Mouse (Mus musculus) forebrain, embryonic 13.5 days (tissue): ENCODE measurements at regions not wholly inside any gene's neighbourhood (a gene's known extent, or its start where the extent isn't known, plus 50 kb on each side); places are given as distances from the start of the nearest gene placed in this dataset.

Experiments
- ATAC-seq: fragments of 200-750 bp; cut with Nextera tagmentation; 2 replicates; pipeline ENCODE4 v1.8.0; 2017
- H3K27ac ChIP-seq: fragments of 300-500 bp; sonication (generic); 2 replicates; pipeline ENCODE4 v1.5.1; 2015; ENCODE audit warnings: inconsistent platforms, mild to moderate bottlenecking, moderate library complexity
- H3K27me3 ChIP-seq: fragments of 300-500 bp; sonication (generic); 2 replicates; pipeline ENCODE4 v1.6.1; 2015; ENCODE audit warnings: mild to moderate bottlenecking, inconsistent platforms
- H3K36me3 ChIP-seq: fragments of 300-500 bp; sonication (generic); 2 replicates; pipeline ENCODE4 v1.6.1; 2015; ENCODE audit warnings: mild to moderate bottlenecking, inconsistent platforms; ENCODE audit not compliant: poor library complexity, severe bottlenecking
- H3K4me1 ChIP-seq: fragments of 300-500 bp; sonication (generic); 2 replicates; pipeline ENCODE4 v1.6.1; 2015; ENCODE audit warnings: inconsistent platforms
- H3K4me2 ChIP-seq: fragments of 300-500 bp; sonication (generic); 2 replicates; pipeline ENCODE4 v1.6.1; 2015; ENCODE audit warnings: inconsistent platforms, mild to moderate bottlenecking, moderate library complexity
- H3K4me3 ChIP-seq: fragments of 300-500 bp; sonication (generic); 2 replicates; pipeline ENCODE4 v1.5.1; 2015; ENCODE audit warnings: mild to moderate bottlenecking, inconsistent platforms
- H3K9ac ChIP-seq: fragments of 300-500 bp; sonication (generic); 2 replicates; pipeline ENCODE4 v1.6.1; 2015; ENCODE audit warnings: mild to moderate bottlenecking, inconsistent platforms
- H3K9me3 ChIP-seq: fragments of 300-500 bp; sonication (generic); replicated peaks from 2 replicates; pipeline ENCODE4 v1.6.1; 2016; ENCODE audit warnings: inconsistent platforms
- WGBS: fragments of 180-500 bp; shearing (Covaris S2); methylation state at CpG from one replicate; pipeline ENCODE4 v1.1.7; 2015; 5-methylcytosine and 5-hydroxymethylcytosine counted together

GRCm38 (mm10) chr2:45688996-45689395, 571.8 kb upstream of the Zeb2 start:
- Histone ChIP-seq H3K9me3 (no peaks in the 10 kb centered on the region), H3K4me1 (peaks cover 10% of the 10 kb centered on the region), H3K27ac (no peak overlapping the region), H3K4me2 (no peak overlapping the region), H3K36me3 (no peaks in the 10 kb centered on the region), H3K9ac (no peak overlapping the region), H3K27me3 (no peaks in the 10 kb centered on the region), H3K4me3 (no peak overlapping the region)
- 95% methylated on average over 1 of the region's 1 CpGs for WGBS
- no peak for ATAC-seq

DNA sequence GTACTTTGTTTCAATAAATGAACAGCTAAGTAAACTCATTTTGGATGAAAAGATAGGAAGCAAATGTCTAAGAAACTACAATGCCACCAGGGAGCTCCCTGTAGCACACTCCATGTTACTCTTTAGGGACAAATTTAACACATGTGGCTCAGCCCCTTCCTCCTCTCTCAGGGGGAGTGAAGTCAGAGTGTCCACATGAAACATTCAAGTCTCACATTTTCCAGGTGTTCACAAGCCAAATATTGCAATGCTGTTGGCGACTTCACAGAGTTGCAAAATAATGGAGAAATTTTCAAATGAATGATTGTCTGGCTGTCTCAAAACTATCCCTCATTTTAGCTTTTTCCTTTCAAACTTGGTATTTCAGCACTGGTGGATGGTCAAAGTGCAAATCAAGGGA, 564.1 kb upstream of the Zeb2 start:
- Histone ChIP-seq H3K9me3 (no peaks in the 10 kb centered on the region), H3K27me3 (no peaks in the 10 kb centered on the region), H3K4me1 (peaks cover 7% of the 10 kb centered on the region; the same call in 1 of the 2 replicates), H3K36me3 (no peaks in the 10 kb centered on the region), H3K27ac (no peak overlapping the region), H3K9ac (no peak overlapping the region), H3K4me2 (no peak overlapping the region), H3K4me3 (no peak overlapping the region)
- no peak for ATAC-seq
- 94% methylated on average over 1 of the region's 1 CpGs for WGBS

GRCm38 (mm10) chr2:45679101-45679895, 562.1 kb upstream of the Zeb2 start:
- Histone ChIP-seq H3K27me3 (no peaks in the 10 kb centered on the region), H3K9me3 (no peaks in the 10 kb centered on the region), H3K9ac (no peak overlapping the region), H3K27ac (no peak overlapping the region), H3K36me3 (no peaks in the 10 kb centered on the region), H3K4me1 (peaks cover 7% of the 10 kb centered on the region; the same call in 1 of the 2 replicates), H3K4me2 (no peak overlapping the region), H3K4me3 (no peak overlapping the region)
- WGBS, result 66% methylated on average over 10 of the region's 10 CpGs
- ATAC-seq, result no peak

- Histone ChIP-seq H3K4me3 (no peak overlapping the region), H3K9ac (no peak overlapping the region), H3K27ac (no peak overlapping the region), H3K9me3 (no peaks in the 10 kb centered on the region), H3K27me3 (no peaks in the 10 kb centered on the region), H3K4me2 (no peak overlapping the region), H3K4me1 (peaks cover 7% of the 10 kb centered on the region; the same call in 1 of the 2 replicates), H3K36me3 (no peaks in the 10 kb centered on the region)
- ATAC-seq, result no peak
- 65% methylated on average over 9 of the region's 9 CpGs for WGBS
Observed at GRCm38 (mm10) chr2:45678685-45679084, 561.5 kb upstream of the Zeb2 start.

- 88% methylated on average over 2 of the region's 2 CpGs for WGBS
- ATAC-seq, result no peak
- no peak overlapping the region for H3K4me3 ChIP-seq
Observed at GRCm38 (mm10) chr2:45675776-45676175, 558.6 kb upstream of the Zeb2 start.

GRCm38 (mm10) chr2:45656011-45656410, 538.8 kb upstream of the Zeb2 start:
- WGBS, result 80% methylated on average over 1 of the region's 1 CpGs
- Histone ChIP-seq H3K9ac (no peak overlapping the region), H3K4me1 (no peaks in the 10 kb centered on the region), H3K4me3 (no peak overlapping the region), H3K27me3 (no peaks in the 10 kb centered on the region), H3K27ac (no peak overlapping the region), H3K36me3 (no peaks in the 10 kb centered on the region), H3K9me3 (no peaks in the 10 kb centered on the region), H3K4me2 (no peak overlapping the region)
- ATAC-seq, result no peak

More at GRCm38 (mm10) chr2:45675776-45676175, 558.6 kb upstream of the Zeb2 start:
- Histone ChIP-seq H3K9ac (no peak overlapping the region), H3K4me1 (peaks cover 7% of the 10 kb centered on the region; the same call in 1 of the 2 replicates), H3K9me3 (no peaks in the 10 kb centered on the region), H3K27me3 (no peaks in the 10 kb centered on the region), H3K36me3 (no peaks in the 10 kb centered on the region), H3K4me2 (no peak overlapping the region), H3K27ac (no peak overlapping the region)

DNA sequence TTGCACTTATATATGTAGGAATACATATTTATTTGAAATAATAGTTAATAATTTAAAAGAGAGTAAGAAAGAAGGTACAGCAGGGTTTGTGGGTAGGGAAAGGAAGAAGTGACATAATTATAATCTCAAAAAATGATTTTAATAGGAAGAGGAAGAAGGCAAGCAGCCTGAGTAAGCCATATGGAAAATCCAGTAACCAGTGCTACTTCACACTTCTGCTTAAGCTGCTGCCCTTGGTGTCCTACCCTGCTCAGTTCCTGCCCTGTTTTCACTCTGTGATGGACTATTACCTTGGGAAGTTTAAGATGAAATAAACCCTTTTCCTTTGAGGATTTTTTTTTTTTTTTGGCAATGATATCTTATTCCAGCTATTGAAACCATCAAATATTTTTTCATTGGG, 537.5 kb upstream of the Zeb2 start:
- ATAC-seq, result no peak
- H3K9ac ChIP-seq, result no peak overlapping the region

GRCm38 (mm10) chr2:45652977-45653376, 535.8 kb upstream of the Zeb2 start:
- Histone ChIP-seq H3K9ac (no peak overlapping the region), H3K27me3 (no peaks in the 10 kb centered on the region), H3K36me3 (no peaks in the 10 kb centered on the region), H3K4me1 (no peaks in the 10 kb centered on the region), H3K4me3 (no peak overlapping the region), H3K9me3 (no peaks in the 10 kb centered on the region), H3K27ac (no peak overlapping the region), H3K4me2 (no peak overlapping the region)
- 68% methylated on average over 3 of the region's 3 CpGs for WGBS
- ATAC-seq, result no peak

More for the DNA sequence above, 537.5 kb upstream of the Zeb2 start:
- Histone ChIP-seq H3K4me2 (no peak overlapping the region), H3K9me3 (no peaks in the 10 kb centered on the region), H3K27me3 (no peaks in the 10 kb centered on the region), H3K36me3 (no peaks in the 10 kb centered on the region), H3K4me1 (no peaks in the 10 kb centered on the region), H3K27ac (no peak overlapping the region), H3K4me3 (no peak overlapping the region)

DNA sequence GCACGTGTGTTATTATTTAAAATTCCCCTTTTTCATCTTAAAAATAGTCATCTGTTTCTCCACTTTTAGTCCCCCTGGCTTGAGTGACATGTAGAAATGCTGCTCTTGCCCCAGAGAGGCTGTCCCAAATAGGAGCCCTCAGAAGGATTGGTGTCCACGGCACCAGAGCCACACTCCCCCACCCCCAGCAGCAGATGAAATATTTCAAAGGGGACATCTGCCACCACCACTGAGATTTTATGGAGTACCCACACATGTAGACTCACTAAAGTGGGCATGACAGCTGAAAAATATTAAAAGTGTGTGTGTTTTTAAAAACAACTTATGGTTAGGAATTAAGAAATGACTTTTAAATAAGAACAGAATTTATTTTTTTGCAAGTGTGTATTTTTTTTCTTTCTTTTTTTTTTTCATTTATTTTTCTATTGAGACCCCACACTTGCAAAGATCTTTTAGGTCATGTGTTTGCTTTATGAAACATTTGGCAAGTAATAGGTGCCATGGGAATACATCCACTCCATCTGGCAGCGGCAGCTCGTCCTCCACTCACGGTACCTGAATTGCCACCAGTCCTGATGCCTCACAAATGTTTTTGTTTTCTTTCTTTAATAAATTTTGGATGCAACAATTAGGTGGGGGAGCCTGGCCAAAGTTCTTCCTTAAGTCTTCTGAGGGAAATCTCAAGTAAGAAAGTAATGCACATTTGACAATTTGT, 533.2 kb upstream of the Zeb2 start:
- H3K9me3 ChIP-seq, result 0 out of 2 replicates have a peak, but pooled peaks cover 2% of the 10 kb centered on the region
- H3K27ac ChIP-seq, result no peak overlapping the region
- no peaks in the 10 kb centered on the region for H3K4me1 ChIP-seq
- 80% methylated on average over 5 of the region's 5 CpGs for WGBS
- no peak overlapping the region for H3K4me3 ChIP-seq
- no peak; the same call in 1 of the 2 replicates for ATAC-seq
- H3K4me2 ChIP-seq, result no peak overlapping the region
- no peak overlapping the region for H3K9ac ChIP-seq
- no peaks in the 10 kb centered on the region for H3K27me3 ChIP-seq
- H3K36me3 ChIP-seq, result no peaks in the 10 kb centered on the region

DNA sequence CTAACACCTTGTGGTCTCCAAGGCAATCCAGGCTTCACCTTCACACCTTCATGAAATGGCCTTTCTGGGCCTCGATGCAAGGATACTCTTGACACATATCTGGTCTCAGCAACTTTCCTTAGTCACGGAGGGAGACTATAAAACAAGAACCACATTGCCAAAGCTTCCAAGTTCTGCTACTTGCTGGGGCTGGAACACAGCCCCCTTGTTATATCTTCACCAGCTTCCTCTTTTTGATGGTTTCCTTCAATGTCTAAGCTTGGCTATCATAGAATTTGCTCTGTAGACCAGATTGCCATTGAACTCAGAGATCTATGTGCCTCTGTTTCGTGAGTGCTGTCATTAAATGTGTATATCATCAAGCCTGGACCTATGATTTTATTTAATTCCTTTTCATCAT, 530.7 kb upstream of the Zeb2 start:
- Histone ChIP-seq H3K27me3 (no peaks in the 10 kb centered on the region), H3K36me3 (no peaks in the 10 kb centered on the region), H3K4me2 (no peak overlapping the region), H3K4me1 (no peaks in the 10 kb centered on the region), H3K9me3 (0 out of 2 replicates have a peak, but pooled peaks cover 2% of the 10 kb centered on the region), H3K9ac (no peak overlapping the region), H3K27ac (no peak overlapping the region), H3K4me3 (no peak overlapping the region)
- WGBS, result 91% methylated on average over 3 of the region's 3 CpGs
- ATAC-seq, result no peak

- Histone ChIP-seq H3K27ac (no peak overlapping the region), H3K36me3 (no peaks in the 10 kb centered on the region), H3K4me2 (no peak overlapping the region), H3K9ac (no peak overlapping the region), H3K4me1 (0 out of 2 replicates have a peak, but pooled peaks cover 3% of the 10 kb centered on the region), H3K4me3 (no peak overlapping the region), H3K9me3 (no peaks in the 10 kb centered on the region), H3K27me3 (no peaks in the 10 kb centered on the region)
- 67% methylated on average over 7 of the region's 7 CpGs for WGBS
- ATAC-seq, result no peak
Observed at GRCm38 (mm10) chr2:45630081-45630480, 512.9 kb upstream of the Zeb2 start.

DNA sequence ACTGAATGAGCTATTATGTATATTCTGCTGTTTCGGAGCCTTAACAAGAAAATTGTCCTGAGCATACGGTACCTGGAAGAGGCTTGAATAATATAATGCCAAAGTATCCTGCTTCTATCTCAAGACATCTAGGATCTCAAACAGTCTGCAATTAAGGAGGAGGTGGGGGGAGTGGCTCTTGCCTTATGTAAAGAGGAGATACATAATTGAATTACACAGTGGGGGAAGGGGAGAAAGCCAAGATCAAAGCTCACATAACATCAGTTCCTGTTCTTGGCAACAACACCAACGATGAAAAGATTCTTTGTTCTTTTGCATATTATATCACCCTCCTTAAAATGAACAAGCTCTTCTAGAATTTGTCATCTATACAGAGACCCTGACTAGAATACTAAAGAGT, 512.4 kb upstream of the Zeb2 start:
- H3K4me3 ChIP-seq, result no peak overlapping the region
- no peak overlapping the region for H3K4me2 ChIP-seq
- no peaks in the 10 kb centered on the region for H3K27me3 ChIP-seq
- H3K27ac ChIP-seq, result no peak overlapping the region
- no peak for ATAC-seq
- H3K36me3 ChIP-seq, result no peaks in the 10 kb centered on the region
- no peaks in the 10 kb centered on the region for H3K9me3 ChIP-seq
- no peak overlapping the region for H3K9ac ChIP-seq
- WGBS, result 43% methylated on average over 3 of the region's 3 CpGs
- 0 out of 2 replicates have a peak, but pooled peaks cover 3% of the 10 kb centered on the region for H3K4me1 ChIP-seq
